Mouse (Mus musculus) hindbrain, embryonic 11.5 days (tissue): ENCODE measurements around the gene Gm20831. TPM values are rescaled to one million over a fixed set of nuclear protein-coding genes. Genes with fewer than 3 reads are reported as not detected.
"Not testable (repeated sequence)": the region's sequence is repeated elsewhere in the genome, so short reads cannot be mapped to it uniquely, and the experiment has no call there.

Experiments
- ATAC-seq: fragments of 200-750 bp; cut with Nextera tagmentation; 2 replicates; pipeline ENCODE4 v1.8.0; 2017; ENCODE audit warnings: mild to moderate bottlenecking, moderate TSS enrichment, moderate library complexity; ENCODE audit not compliant: low FRiP score
- DNase-seq: peaks from one replicate; pipeline ENCODE4 v3.0.0-alpha.2; 2015; ENCODE audit warnings: low spot score
- H3K27ac ChIP-seq: fragments of 300-500 bp; sonication (generic); 2 replicates; pipeline ENCODE4 v1.5.1; 2014; ENCODE audit warnings: mild to moderate bottlenecking, low read depth, low read length
- H3K27me3 ChIP-seq: fragments of 300-500 bp; sonication (generic); 2 replicates; pipeline ENCODE4 v1.6.1; 2014; ENCODE audit warnings: mild to moderate bottlenecking, low read length, moderate library complexity, mixed read lengths; ENCODE audit not compliant: control insufficient read depth, insufficient read depth
- H3K36me3 ChIP-seq: fragments of 300-500 bp; sonication (generic); 2 replicates; pipeline ENCODE4 v1.6.1; 2014; ENCODE audit warnings: mild to moderate bottlenecking, low read length, moderate library complexity, mixed read lengths; ENCODE audit not compliant: control insufficient read depth, insufficient read depth
- H3K4me1 ChIP-seq: fragments of 300-500 bp; sonication (generic); replicated peaks from 2 replicates; pipeline ENCODE4 v1.6.1; 2014; ENCODE audit warnings: low read length, mixed read lengths; ENCODE audit not compliant: control insufficient read depth, insufficient read depth
- H3K4me2 ChIP-seq: fragments of 300-500 bp; sonication (generic); replicated peaks from 2 replicates; pipeline ENCODE4 v1.6.1; 2014; ENCODE audit warnings: mild to moderate bottlenecking, low read depth, low read length
- H3K4me3 ChIP-seq: fragments of 300-500 bp; sonication (generic); 2 replicates; pipeline ENCODE4 v1.5.1; 2014; ENCODE audit warnings: low read depth, low read length
- H3K9ac ChIP-seq: fragments of 300-500 bp; sonication (generic); 2 replicates; pipeline ENCODE4 v1.6.1; 2014; ENCODE audit warnings: low read depth, low read length
- H3K9me3 ChIP-seq: fragments of 300-500 bp; sonication (generic); 2 replicates; pipeline ENCODE4 v1.6.1; 2016; ENCODE audit warnings: low read length; ENCODE audit not compliant: control insufficient read depth
- WGBS: fragments of 180-500 bp; shearing (Covaris S2); extraction: QIAGEN DNeasy Blood & Tissue Kit; methylation state at CpG from one replicate; pipeline ENCODE4 v1.1.7; 2014; 5-methylcytosine and 5-hydroxymethylcytosine counted together
- polyA plus RNA-seq: library from polyadenylated mRNA; unstranded; fragments of >200 nt; fragmentation: Nextera tagmentation; extraction: Ambion mirVana; gene quantifications from 2 replicates; pipeline ENCODE4 v1.2.1, GENCODE M21; 2014

The Gm20831 gene
- not detected in 2 replicates for polyA plus RNA-seq

- not testable (repeated sequence) for DNase-seq, H3K4me1 ChIP-seq, ATAC-seq
Observed at GRCm38 (mm10) chrY:17874441-17874840, at the start of gene Gm20831, which contains the start of gene Gm20772. Gene Gm20831 (plus strand): TSS chrY:17874741. Gene Gm20772 (plus strand): TSS chrY:17874741.

GRCm38 (mm10) chrY:17846166-17846565 is 28.4 kb upstream of the Gm20831 start, which contains the start of gene Gm21904:
Gene Gm21904 (minus strand): TSS chrY:17846266.
- no CpG with 5 or more reads among the region's 3 CpGs for WGBS
- not testable (repeated sequence) for H3K9ac ChIP-seq, H3K4me1 ChIP-seq, H3K9me3 ChIP-seq, H3K27ac ChIP-seq, H3K4me2 ChIP-seq, H3K4me3 ChIP-seq, ATAC-seq, H3K36me3 ChIP-seq, DNase-seq, H3K27me3 ChIP-seq

More at GRCm38 (mm10) chrY:17874441-17874840, at the start of gene Gm20831, which contains the start of gene Gm20772:
- H3K4me2 ChIP-seq, H3K27ac ChIP-seq, H3K36me3 ChIP-seq, H3K9ac ChIP-seq, H3K27me3 ChIP-seq, H3K9me3 ChIP-seq, H3K4me3 ChIP-seq: not testable (repeated sequence)

- not testable (repeated sequence) for H3K36me3 ChIP-seq, H3K9ac ChIP-seq, H3K27me3 ChIP-seq, H3K4me3 ChIP-seq, H3K9me3 ChIP-seq, H3K27ac ChIP-seq, H3K4me1 ChIP-seq, H3K4me2 ChIP-seq, DNase-seq, ATAC-seq
- no CpG with 5 or more reads among the region's 1 CpGs for WGBS
Observed at GRCm38 (mm10) chrY:17937230-17937629, 62.7 kb downstream of the Gm20831 start, which contains the start of gene Srsy. Gene Srsy (minus strand): TSS chrY:17937330.

Other genes with a start within 250 kb of the Gm20831 start
- gene Gm21904, start 28.5 kb upstream of the Gm20831 start, polyA plus RNA-seq: not detected in 2 replicates
- gene Gm20772, start within 50 bp of the Gm20831 start, polyA plus RNA-seq: not detected in 2 replicates
- not detected in 2 replicates for gene Srsy, start 62.6 kb downstream of the Gm20831 start, polyA plus RNA-seq
- gene Gm21764, start 187.1 kb downstream of the Gm20831 start, polyA plus RNA-seq: not detected in 2 replicates
- not detected in 2 replicates for gene Ssty1, start 214.4 kb downstream of the Gm20831 start, polyA plus RNA-seq